Mouse (Mus musculus) 3134 (cell line): ENCODE data around the gene Hsd3b7.

Source experiments
- DNase-seq: peaks from one replicate; pipeline ENCODE4 v3.0.0-alpha.2; 2011; ENCODE audit warnings: low spot score; ENCODE audit not compliant: insufficient read length; ENCODE audit errors: extremely low read depth

Gene Hsd3b7

DNA sequence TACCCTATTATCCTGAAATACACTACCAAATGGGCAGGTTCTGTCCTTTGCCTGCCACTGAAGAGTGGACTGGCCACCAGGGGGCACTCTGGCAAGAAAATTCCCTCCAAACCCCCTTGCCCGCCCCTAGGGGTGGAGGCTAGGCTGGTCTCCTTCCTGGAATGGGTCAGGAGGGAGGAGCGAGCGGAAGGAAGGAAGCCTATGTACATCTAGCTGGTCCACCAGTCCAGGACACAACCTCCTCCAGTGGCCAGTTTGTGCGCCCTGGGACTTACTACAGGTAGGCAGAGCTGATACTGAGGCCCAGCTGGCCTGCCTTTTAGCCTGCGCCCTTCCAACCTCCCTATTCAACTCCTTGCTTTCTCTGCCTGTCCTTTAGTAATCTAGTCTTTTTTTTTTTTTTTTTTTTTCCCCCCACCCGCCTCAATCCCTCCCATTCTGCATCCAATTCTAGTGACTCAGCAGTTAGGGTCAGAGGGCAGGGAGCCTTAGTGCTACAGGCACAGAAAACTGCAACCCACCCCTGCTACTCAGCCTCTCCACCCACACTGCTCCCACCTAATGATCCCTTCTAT lies at the start of gene Hsd3b7:
TSS of gene Hsd3b7 (plus strand) at position 170 of the 575 bp plus-strand sequence.
- peak; percentile 76 for DNase-seq

- no peak for DNase-seq
These were observed 48.8 kb upstream of the Hsd3b7 start for GRCm38 (mm10) chr7:127751619-127752018.

DNA sequence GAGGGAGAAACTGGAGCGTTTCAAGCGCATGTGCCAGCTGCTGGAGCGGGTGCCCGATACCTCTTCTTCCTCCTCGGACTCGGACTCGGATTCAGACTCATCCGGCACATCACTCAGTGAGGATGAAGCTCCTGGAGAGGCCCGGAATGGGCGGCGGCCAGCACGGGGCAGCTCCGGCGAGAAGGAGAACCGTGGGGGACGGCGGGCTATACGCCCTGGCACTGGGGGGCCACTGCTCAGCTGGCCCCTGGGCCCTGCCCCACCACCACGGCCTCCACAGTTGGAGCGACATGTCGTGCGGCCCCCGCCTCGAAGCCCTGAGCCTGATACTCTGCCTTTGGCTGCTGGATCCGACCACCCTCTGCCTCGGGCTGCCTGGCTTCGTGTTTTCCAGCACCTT lies 48.3 kb upstream of the Hsd3b7 start:
- DNase-seq = no peak

GRCm38 (mm10) chr7:127753158-127753557 lies 47.2 kb upstream of the Hsd3b7 start:
- no peak for DNase-seq

- no peak for DNase-seq
These were observed 46.7 kb upstream of the Hsd3b7 start for GRCm38 (mm10) chr7:127753741-127754140.

- DNase-seq = no peak
These were observed 40.7 kb upstream of the Hsd3b7 start for GRCm38 (mm10) chr7:127759716-127760115.

DNA sequence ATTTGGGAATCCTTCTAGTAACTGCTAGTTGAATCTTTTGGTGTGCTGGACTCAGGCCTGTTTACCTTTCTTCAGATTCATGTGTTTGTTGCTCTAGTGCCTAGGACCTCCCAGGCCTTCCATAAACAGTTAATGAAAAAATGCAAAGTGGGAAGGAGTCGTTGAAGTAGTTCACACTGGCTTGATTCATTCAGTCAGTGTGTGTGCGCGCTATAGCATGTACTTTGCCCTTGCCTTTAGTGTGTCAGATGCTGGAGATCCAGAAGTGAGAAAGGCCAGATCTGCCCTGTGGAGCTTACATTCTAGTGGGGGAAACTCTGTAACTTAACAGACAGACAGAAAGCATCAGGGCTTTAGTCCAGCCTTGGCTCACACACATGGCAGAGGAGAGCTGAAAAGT lies 39.9 kb upstream of the Hsd3b7 start:
- no peak for DNase-seq

- peak; percentile 48 for DNase-seq
These were observed 39.4 kb upstream of the Hsd3b7 start for GRCm38 (mm10) chr7:127761026-127761425.

- DNase-seq = no peak
These were observed 36.8 kb upstream of the Hsd3b7 start for GRCm38 (mm10) chr7:127763642-127764041.

DNA sequence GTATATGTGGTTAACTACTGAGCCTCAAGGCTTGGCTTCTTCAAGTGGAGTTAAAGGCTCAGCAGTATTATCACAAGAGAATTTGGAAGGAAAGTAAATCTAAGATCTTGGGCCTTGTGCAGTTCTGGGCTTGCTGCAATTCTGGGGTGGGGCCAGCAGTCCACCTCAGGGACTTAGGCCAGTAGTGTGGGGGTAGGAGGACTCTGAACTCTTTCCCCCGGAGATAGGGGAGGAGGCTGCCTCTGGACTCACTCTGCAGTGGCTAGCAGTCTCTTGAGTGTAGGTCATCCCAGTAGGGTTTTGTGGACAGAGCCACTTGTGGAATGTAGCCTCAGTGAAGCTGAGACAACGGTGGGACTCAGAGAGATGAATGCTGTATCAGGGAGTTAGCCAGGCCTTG lies 34.6 kb upstream of the Hsd3b7 start:
- DNase-seq = no peak

DNA sequence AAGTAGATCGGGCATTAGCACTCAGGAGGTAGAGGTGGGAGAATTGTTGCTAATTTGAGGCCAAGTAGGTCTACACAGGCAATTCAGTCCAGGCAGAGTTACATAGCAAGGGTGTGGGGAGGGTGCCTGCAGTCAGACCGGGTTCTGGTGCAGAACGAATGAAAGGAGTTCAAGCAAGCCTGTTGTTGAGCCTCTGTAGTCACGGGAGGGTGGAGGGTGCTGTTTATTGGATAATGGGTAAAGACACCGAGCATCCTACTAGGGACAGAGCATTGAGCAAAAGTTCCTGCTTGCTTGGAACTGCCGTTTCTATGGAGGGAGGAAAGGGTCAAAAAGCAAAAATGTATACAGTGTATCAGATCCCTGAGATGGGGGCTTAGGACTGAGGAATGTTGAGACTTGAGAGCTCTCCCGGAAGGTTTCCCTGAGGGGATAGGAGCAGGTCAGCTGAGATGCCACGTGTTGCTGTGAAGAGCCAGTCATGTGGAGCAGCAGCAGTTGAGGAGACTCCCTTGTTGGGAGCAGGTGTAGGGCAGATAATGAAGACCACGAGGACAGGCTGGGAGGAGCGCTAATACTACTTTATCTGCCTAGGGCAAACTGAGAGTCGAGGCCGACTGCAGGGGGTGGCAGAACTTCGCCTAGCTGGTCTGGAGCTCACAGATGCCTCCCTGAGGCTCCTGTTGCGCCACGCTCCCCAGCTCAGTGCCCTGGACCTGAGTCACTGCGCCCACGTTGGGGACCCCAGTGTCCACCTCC lies 33.4 kb upstream of the Hsd3b7 start:
- DNase-seq = no peak

DNA sequence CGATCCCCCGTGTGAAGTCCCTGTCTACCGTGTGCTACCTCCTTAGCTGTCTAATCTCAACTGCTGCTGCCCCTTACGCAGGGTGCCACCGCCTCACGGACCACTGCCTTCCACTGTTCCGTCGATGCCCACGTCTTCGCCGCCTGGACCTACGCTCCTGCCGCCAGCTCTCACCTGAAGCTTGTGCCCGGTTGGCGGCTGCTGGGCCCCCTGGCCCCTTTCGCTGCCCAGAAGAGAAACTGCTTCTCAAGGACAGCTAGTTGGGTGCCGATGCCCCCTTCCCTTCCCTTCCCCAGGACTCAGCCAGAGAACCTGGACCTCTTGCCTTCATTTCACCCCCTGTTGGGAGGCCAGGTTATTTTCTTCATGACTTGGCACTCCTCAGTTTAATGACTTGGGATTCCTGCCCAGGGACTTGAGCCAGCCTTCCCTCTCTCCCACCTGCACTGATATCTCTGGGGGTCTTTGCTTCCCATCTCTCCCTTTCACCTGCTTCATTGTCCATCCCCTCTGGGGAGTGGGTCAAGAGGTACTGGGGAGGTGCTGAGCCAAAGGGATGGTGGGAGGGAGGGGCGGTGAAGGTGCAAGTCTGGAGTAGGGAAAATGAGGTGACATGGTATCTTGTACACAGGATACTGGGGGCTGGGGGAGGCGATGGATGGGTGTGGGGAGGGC lies 32.6 kb upstream of the Hsd3b7 start:
- DNase-seq = no peak

GRCm38 (mm10) chr7:127768346-127768996 lies 31.9 kb upstream of the Hsd3b7 start:
- no peak for DNase-seq

- DNase-seq = peak; percentile 80
These were observed 31.3 kb upstream of the Hsd3b7 start for GRCm38 (mm10) chr7:127768997-127769593.

DNA sequence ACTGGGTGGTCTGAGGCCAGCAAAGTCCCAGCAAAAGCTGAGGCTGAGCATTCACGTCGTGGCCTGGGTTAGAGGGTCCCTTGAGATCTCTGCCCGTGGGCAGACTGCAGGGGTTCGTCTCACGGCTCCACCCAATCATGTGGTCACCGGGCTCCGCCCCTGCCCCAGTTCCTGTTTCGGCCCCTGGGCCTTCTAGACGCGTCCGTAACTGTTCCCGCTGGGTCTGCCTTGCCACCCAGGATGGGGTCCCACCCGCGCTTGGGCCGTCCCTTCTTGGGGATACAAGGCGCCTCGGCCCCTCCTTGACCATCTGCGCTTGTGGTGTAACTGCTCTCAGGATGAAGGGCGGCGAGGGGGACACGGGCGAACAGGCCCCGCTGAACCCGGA lies 30.8 kb upstream of the Hsd3b7 start, which contains the start of gene Orai3:
TSS of gene Orai3 (plus strand) at position 165 of the 388 bp plus-strand sequence.
- DNase-seq = peak; percentile 83

DNA sequence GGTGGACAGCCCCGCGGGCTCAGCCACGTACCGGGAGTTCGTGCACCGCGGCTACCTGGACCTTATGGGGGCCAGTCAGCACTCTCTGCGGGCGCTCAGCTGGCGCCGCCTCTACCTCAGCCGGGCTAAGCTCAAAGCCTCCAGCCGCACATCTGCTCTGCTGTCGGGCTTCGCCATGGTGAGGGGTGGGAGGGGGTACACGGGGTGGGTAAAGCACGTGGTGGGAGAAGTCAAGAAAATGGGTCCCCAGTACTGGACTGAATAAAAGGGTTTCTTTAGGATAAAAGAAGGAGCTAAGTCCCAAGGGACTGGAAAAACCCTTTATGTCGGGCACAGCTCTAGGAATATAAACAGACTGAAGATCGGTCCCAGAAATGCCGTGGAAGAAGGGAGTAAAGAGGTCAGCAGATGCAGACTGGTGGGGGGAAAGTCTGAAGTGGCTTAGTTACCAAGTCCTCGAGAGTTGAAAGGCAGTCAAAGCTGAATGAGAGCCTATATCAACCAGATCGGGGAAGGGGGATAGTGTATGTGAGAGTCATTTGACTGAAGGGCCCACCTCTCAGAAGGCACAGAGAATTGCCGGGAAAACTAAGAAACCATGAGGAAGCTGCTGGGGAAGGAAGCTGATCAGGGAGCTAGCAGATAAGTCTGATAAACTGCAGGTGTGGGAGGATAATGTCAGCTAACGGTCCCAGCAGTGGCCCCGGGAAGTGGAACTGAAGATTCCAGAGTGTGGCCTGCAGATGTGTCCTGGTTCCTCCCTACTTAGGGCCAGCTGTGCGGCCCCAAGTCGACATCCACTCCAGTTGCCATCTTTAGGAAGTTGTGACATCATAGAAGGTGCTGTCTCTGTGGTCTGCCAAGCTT lies 30.1 kb upstream of the Hsd3b7 start:
- no peak for DNase-seq

DNA sequence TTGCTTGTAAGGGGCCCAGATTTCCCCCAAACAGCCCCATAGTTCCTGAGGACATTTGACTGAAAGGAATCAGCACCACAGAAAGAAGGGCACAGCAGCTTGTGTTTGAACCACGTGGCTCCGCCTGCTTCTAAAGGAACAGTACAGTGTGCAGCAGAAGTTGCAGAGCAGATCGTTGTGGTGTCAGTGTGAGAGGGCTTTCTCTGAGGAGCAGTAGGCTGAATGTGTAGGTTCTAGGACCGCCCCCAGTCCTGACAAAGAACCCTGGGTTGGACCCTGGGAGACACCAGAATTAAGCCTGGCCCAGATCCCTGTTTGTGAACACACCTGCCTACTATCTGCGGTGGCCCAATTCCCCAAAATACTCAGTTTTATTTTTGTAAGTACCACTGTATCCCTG lies 29.1 kb upstream of the Hsd3b7 start:
- DNase-seq = no peak

GRCm38 (mm10) chr7:127772080-127772479 lies 28.3 kb upstream of the Hsd3b7 start:
- no peak for DNase-seq

DNA sequence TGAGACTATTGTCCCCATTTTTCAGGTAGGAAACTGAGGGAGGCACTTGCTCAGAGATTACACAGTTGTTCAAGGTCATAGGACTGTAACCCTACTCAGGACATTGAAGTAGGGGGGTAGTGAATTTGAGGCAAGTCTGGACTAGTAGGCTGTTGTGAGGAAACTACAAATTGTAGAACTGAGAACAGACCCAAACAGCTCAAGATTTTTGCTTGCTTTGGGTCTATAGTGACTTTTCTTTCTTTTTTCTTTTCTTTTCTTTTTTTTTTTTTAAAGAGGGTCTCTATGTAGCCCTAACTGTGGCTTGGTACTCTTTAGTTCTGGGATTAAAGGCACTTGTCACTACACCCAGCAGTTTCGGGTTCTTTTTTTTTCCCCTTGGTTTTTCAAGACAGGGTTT lies 27.8 kb upstream of the Hsd3b7 start:
- DNase-seq = no peak
